Comparison of ENCODE assay signal across 1 mouse cellular context in genomic region chr5:139309946-139310345, GRCm38 (mm10).
TF ChIP-seq lines count a peak whose summit lies in the region.

No protein-coding gene starts in this region.

TF ChIP-seq in CH12.LX, 34 proteins besides CTCF, POLR2A, EP300 and RAD21 (continued from another document):
- TF ChIP-seq NELFE (IDR thresholded peaks at IDR 0.05; ENCODE audit: low read depth, low read length) (no peak), BHLHE40 (IDR thresholded peaks at IDR 0.05; ENCODE audit: low read depth, low read length) (0 out of 2 replicates have a peak, but pooled peaks have one; percentile 24), CHD2 (IDR thresholded peaks at IDR 0.05; ENCODE audit: low read length) (no peak), NRF1 (IDR thresholded peaks at IDR 0.05; ENCODE audit: low read depth, low read length) (no peak), MXI1 (IDR thresholded peaks at IDR 0.05; ENCODE audit: low read depth, low read length) (no peak), ETS1 (conservative IDR thresholded peaks at IDR 0.05; ENCODE audit: low read depth, low read length) (0 out of 2 replicates have a peak, but pooled peaks have one; percentile 19), PAX5 (IDR thresholded peaks at IDR 0.05; ENCODE audit: low read length) (no peak), RCOR1 (conservative IDR thresholded peaks at IDR 0.05; ENCODE audit: low read depth, low read length) (0 out of 2 replicates have a peak, but pooled peaks have one; percentile 0)
